Mouse (Mus musculus): ENCODE data around the gene Bad. TPM values are rescaled to one million over a fixed set of nuclear protein-coding genes. Genes with fewer than 3 reads are reported as not detected.
A peak's percentile ranks its signal among the peaks of the same experiment; 100 is the strongest.

The Bad gene
- total RNA-seq, 2 experiments from 2014 or later, result 37.4 to 39.2 TPM

GRCm38 (mm10) chr19:6913991-6914390, 27.7 kb upstream of the Bad start:
- no peak for DNase-seq (ENCODE audit: low spot score in 2 of 2)

- DNase-seq (ENCODE audit: low spot score in 2 of 2), result no peak
Measured at GRCm38 (mm10) chr19:6914540-6914939, 27.1 kb upstream of the Bad start.

- no peak for DNase-seq (ENCODE audit: low spot score in 2 of 2)
Measured at GRCm38 (mm10) chr19:6915276-6915675, 26.4 kb upstream of the Bad start.

- DNase-seq (ENCODE audit: low spot score in 2 of 2), result no peak
Measured at GRCm38 (mm10) chr19:6916496-6916895, 25.2 kb upstream of the Bad start.

- DNase-seq (ENCODE audit: low spot score in 2 of 2), result no peak
Measured at GRCm38 (mm10) chr19:6918321-6918720, 23.3 kb upstream of the Bad start.

GRCm38 (mm10) chr19:6919431-6919830, 22.2 kb upstream of the Bad start:
- no peak for DNase-seq (ENCODE audit: low spot score in 2 of 2)

GRCm38 (mm10) chr19:6919876-6920740, 21.6 kb upstream of the Bad start:
- no peak for DNase-seq (ENCODE audit: low spot score in 2 of 2)

GRCm38 (mm10) chr19:6920741-6921636, 20.7 kb upstream of the Bad start:
- no peak for DNase-seq (ENCODE audit: low spot score in 2 of 2)

GRCm38 (mm10) chr19:6921647-6922567, 19.8 kb upstream of the Bad start, which contains the start of gene Esrra:
Gene Esrra, minus strand, starts transcription at chr19:6921813.
- peak; percentile 99 to 100 for DNase-seq (ENCODE audit: low spot score in 2 of 2)

- no peak for DNase-seq (ENCODE audit: low spot score in 2 of 2)
Measured at GRCm38 (mm10) chr19:6922901-6923735, 18.5 kb upstream of the Bad start.

GRCm38 (mm10) chr19:6924461-6925306, 17.0 kb upstream of the Bad start:
- peak; percentile 83 to 87 for DNase-seq (ENCODE audit: low spot score in 2 of 2)

DNA sequence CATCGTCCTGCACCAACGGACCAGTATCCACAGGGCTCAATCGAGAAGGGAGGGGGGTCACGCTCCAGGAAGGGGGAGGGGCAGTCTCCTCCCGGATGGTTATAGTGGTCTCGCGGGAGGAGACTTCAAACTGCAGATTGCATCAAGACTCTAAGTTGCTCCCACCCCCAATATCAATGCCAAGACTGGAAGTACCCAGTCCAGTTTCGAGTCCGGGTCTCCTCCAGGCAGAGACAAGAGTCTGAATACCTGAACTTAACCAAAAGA, 16.4 kb upstream of the Bad start, which contains the start of gene Catsperz:
Gene Catsperz (minus strand): TSS at position 74 of the 267 bp plus-strand sequence.
- DNase-seq (ENCODE audit: low spot score in 2 of 2), result no peak

DNA sequence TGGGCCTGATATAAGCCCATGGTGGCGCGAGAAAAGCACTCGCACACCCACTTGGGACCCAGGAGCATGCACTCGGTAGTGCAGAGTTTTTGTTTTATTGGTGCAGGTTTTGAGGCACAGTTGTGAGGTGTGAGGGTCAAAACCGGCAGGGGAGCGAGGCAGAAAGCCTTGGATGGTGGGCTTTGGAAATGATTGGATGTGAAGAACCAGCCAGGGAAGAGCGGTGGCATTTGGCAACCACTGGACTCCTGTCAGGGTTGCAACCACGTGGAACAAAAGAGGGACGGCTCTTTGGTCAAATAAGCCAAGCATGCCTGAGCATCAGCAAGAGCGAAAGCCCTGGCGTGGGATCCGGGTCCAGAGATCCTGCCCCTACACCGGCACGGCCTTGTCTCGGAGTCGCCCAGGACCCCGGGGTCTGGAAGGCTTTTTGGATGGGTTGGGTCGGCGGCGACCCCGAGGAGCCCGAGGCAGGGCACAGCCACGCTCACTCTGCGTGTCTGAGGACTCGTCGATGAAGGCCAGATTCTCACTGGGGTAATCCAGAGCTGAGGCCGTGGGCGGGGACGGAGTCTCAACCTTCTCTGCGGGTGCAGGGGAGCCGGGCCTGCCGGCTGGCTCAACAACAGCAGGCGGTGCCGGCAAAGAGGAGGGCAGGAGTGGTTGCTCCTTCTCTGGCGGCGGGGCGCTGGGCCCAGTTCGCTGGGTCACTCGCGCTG, 15.9 kb upstream of the Bad start:
- no peak for DNase-seq (ENCODE audit: low spot score in 2 of 2)

DNA sequence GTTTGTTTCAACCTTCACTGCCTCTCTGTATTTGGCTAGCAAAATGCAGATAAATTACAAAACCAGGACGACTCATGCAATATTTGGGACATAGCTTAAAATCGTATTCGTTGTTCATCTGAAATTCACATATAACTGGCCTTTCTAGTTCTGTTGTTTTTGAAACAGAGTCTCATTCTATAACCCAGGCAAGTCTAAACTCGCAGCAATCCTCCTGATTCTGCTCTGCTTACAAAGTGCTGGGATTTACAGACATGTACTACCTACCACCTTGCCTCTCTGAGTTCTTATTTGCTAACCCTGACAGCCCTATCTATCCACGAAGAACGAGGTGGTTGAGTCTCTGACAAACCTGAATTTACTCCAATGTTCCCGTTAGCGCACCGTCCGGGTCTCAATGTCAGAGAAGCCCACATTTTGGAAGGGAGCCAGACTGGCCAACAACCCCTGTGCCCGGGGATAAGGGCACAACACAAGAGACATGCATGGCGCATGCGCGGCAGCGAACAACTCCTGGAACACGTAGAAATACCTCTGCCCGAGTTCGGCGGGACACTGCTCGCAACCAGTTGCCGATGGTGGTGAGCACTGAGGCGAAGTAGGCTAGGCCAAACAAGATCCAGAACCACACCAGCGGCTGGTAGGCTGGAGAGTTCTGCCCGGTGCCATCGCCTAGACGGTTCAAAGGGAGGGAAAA, 15.0 kb upstream of the Bad start:
- no peak for DNase-seq (ENCODE audit: low spot score in 2 of 2)

GRCm38 (mm10) chr19:6928080-6928479, 13.6 kb upstream of the Bad start:
- DNase-seq (ENCODE audit: low spot score in 2 of 2), result no peak

DNA sequence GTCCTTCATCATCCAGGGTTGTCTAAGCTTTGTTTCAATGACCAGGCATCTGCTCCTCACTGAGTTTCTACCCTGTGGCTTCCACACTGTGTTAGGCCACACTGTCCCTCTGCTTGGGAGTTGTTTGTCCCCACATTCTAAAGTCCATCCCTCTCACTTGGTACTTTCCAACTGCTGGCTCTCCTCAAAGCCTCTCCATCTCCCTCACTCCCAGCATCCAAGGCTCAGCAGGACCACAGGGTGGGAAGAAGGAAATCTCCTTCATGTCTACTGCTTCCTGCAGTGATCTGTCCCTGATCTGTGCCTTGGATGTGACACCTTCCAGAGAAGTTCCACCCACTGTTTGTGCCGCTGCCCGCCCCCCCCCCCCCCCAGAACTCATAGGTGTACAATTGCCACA, 10.7 kb upstream of the Bad start:
- no peak for DNase-seq (ENCODE audit: low spot score in 2 of 2)

- no peak for DNase-seq (ENCODE audit: low spot score in 2 of 2)
Measured at GRCm38 (mm10) chr19:6932018-6932417, 9.6 kb upstream of the Bad start.

DNA sequence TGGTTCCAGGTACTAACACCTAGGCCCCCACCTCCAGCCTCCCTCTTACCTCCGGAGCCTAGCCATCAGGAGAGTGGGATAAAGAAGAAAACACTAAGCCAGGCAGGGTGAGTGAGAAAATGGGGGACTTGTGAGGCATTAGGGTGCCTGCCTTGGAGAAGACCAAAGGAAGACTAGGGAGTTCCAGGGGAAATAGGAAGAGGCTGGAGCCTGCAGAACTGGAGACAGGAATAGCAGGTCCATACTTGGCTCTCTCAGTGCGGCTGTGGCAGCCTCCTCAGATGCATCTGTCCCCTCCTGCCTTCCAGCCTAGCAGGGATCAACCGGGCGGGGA, 8.6 kb upstream of the Bad start:
- no peak for DNase-seq (ENCODE audit: low spot score in 2 of 2)
